In genomic region chr9:20453647-20454046, GRCm38 (mm10) we compare ENCODE assay signal across 13 mouse cellular contexts.
"Had no signal": no experiment of that assay in that cellular context is flagged by ENCODE, and none has a peak within 500 bp of the region (broad histone marks: within the 10 kb centered on the region; RNA-seq: fewer than 3 reads in every experiment).

No protein-coding gene starts in this region.

- H3K9ac ChIP-seq: limb, embryonic 12.5 days; limb, embryonic 15.5 days; liver, embryonic 14.5 days; liver, postnatal 0 days; lung, embryonic 14.5 days had no signal

- H3K4me3 ChIP-seq: left cerebral cortex, adult 2 months; limb, embryonic 12.5 days; limb, embryonic 15.5 days had no signal

- H3K9me3 ChIP-seq: limb, embryonic 12.5 days; limb, embryonic 15.5 days had no signal

- H3K27ac ChIP-seq: left cerebral cortex, adult 2 months; limb, embryonic 12.5 days; limb, embryonic 15.5 days; liver, embryonic 14.5 days; macrophage had no signal

- DNase-seq: kidney, postnatal 25 days; layer of hippocampus, postnatal 36 days; left cerebral cortex, postnatal 4 days; liver, postnatal 0 days; lung, embryonic 14.5 days; midbrain, embryonic 14.5 days; thymus, adult 18-20 months; thymus, postnatal 36 days had no signal
